Mouse (Mus musculus) cerebellum, adult 9-11 months (tissue): ENCODE measurements around the gene Gm43517.

ENCODE experiments used
- DNase-seq: peaks from one replicate; pipeline ENCODE4 v3.0.0; 2022

Gm43517 gene

GRCm38 (mm10) chr12:49386081-49386805 lies 1.3 kb downstream of the Gm43517 start:
- DNase-seq = no peak

- no peak for DNase-seq
Measured at GRCm38 (mm10) chr12:49387856-49388598, 3.1 kb downstream of the Gm43517 start.

GRCm38 (mm10) chr12:49389666-49390065 lies 4.7 kb downstream of the Gm43517 start:
- DNase-seq = no peak

GRCm38 (mm10) chr12:49390257-49390656 lies 5.3 kb downstream of the Gm43517 start:
- DNase-seq = no peak

- no peak for DNase-seq
Measured at GRCm38 (mm10) chr12:49390926-49391304, 5.9 kb downstream of the Gm43517 start.

- no peak for DNase-seq
Measured at GRCm38 (mm10) chr12:49391305-49392040, 6.5 kb downstream of the Gm43517 start.

GRCm38 (mm10) chr12:49392041-49392390 lies 7.0 kb downstream of the Gm43517 start:
- DNase-seq = no peak

GRCm38 (mm10) chr12:49392876-49393275 lies 7.9 kb downstream of the Gm43517 start:
- DNase-seq = no peak

GRCm38 (mm10) chr12:49393639-49394038 lies 8.7 kb downstream of the Gm43517 start:
- DNase-seq = no peak

- no peak for DNase-seq
Measured at GRCm38 (mm10) chr12:49394181-49394580, 9.2 kb downstream of the Gm43517 start.

- DNase-seq = no peak
Measured at GRCm38 (mm10) chr12:49394836-49395235, 9.9 kb downstream of the Gm43517 start.

GRCm38 (mm10) chr12:49395969-49396368 lies 11.0 kb downstream of the Gm43517 start:
- no peak for DNase-seq

- DNase-seq = no peak
Measured at GRCm38 (mm10) chr12:49396776-49397175, 11.8 kb downstream of the Gm43517 start.

GRCm38 (mm10) chr12:49397443-49398162 lies 12.6 kb downstream of the Gm43517 start:
- DNase-seq = no peak

GRCm38 (mm10) chr12:49398163-49398540 lies 13.2 kb downstream of the Gm43517 start:
- no peak for DNase-seq

- DNase-seq = no peak
Measured at GRCm38 (mm10) chr12:49398636-49399035, 13.7 kb downstream of the Gm43517 start.

GRCm38 (mm10) chr12:49399611-49400010 lies 14.6 kb downstream of the Gm43517 start:
- no peak for DNase-seq

GRCm38 (mm10) chr12:49400036-49400852 lies 15.3 kb downstream of the Gm43517 start:
- no peak for DNase-seq

- DNase-seq = no peak
Measured at GRCm38 (mm10) chr12:49400853-49401118, 15.8 kb downstream of the Gm43517 start.

GRCm38 (mm10) chr12:49401119-49401795 lies 16.3 kb downstream of the Gm43517 start:
- no peak for DNase-seq

- no peak for DNase-seq
Measured at GRCm38 (mm10) chr12:49401796-49402130, 16.8 kb downstream of the Gm43517 start.

- no peak for DNase-seq
Measured at GRCm38 (mm10) chr12:49409833-49410232, 24.9 kb downstream of the Gm43517 start.
